Mouse (Mus musculus) ES-Bruce4 (cell line): ENCODE measurements around the gene S1pr4. TPM values are rescaled to one million over a fixed set of nuclear protein-coding genes. Genes with fewer than 3 reads are reported as not detected.
A peak's percentile ranks its signal among the peaks of the same experiment; 100 is the strongest.

Experiments
- H3K27ac ChIP-seq: 2 replicates; pipeline ENCODE4 v1.5.1; 2012; ENCODE audit warnings: low read length, inconsistent platforms; ENCODE audit not compliant: insufficient read depth
- H3K27me3 ChIP-seq: 2 replicates; pipeline ENCODE4 v1.6.1; 2012; ENCODE audit warnings: mild to moderate bottlenecking, low read length, inconsistent platforms; ENCODE audit not compliant: control insufficient read depth, poor library complexity, insufficient read depth, severe bottlenecking
- H3K36me3 ChIP-seq: 2 replicates; pipeline ENCODE4 v1.6.1; 2012; ENCODE audit warnings: inconsistent platforms, mild to moderate bottlenecking, low read length, moderate library complexity; ENCODE audit not compliant: control insufficient read depth, poor library complexity, insufficient read depth, severe bottlenecking
- H3K4me1 ChIP-seq: one replicate; pipeline ENCODE4 v1.8.1; 2011; ENCODE audit warnings: low read length; ENCODE audit not compliant: control insufficient read depth, insufficient read depth
- H3K4me3 ChIP-seq: 2 replicates; pipeline ENCODE4 v1.5.1; 2011; ENCODE audit warnings: low read depth, mild to moderate bottlenecking, low read length
- H3K9ac ChIP-seq: 2 replicates; pipeline ENCODE4 v1.6.1; 2012; ENCODE audit warnings: low read depth, mild to moderate bottlenecking, inconsistent platforms; ENCODE audit not compliant: poor library complexity, severe bottlenecking
- H3K9me3 ChIP-seq: replicated peaks from 2 replicates; pipeline ENCODE4 v1.6.1; 2012; ENCODE audit warnings: mild to moderate bottlenecking, low read length, inconsistent platforms; ENCODE audit not compliant: control insufficient read depth, poor library complexity, insufficient read depth, severe bottlenecking
- CTCF ChIP-seq: IDR thresholded peaks from one replicate; pipeline ENCODE4 v1.8.1; 2011; ENCODE audit warnings: low read depth, low read length
- EP300 ChIP-seq: IDR thresholded peaks from 2 replicates; pipeline ENCODE4 v1.6.1; 2011; ENCODE audit warnings: low read depth, low read length; ENCODE audit not compliant: insufficient read depth
- POLR2A ChIP-seq: IDR thresholded peaks from one replicate; pipeline ENCODE4 v1.8.1; 2011; ENCODE audit warnings: low read length; ENCODE audit not compliant: insufficient read depth
- polyA plus RNA-seq: library from polyadenylated mRNA; stranded (reverse); fragments of >200 nt; gene quantifications from 2 replicates; pipeline ENCODE4 v1.2.4, GENCODE M21; 2011; ENCODE audit warnings: low read depth; ENCODE audit not compliant: missing spikeins, insufficient read depth, insufficient read length

S1pr4 gene
- polyA plus RNA-seq, 1 experiment, result 0.49 TPM

DNA sequence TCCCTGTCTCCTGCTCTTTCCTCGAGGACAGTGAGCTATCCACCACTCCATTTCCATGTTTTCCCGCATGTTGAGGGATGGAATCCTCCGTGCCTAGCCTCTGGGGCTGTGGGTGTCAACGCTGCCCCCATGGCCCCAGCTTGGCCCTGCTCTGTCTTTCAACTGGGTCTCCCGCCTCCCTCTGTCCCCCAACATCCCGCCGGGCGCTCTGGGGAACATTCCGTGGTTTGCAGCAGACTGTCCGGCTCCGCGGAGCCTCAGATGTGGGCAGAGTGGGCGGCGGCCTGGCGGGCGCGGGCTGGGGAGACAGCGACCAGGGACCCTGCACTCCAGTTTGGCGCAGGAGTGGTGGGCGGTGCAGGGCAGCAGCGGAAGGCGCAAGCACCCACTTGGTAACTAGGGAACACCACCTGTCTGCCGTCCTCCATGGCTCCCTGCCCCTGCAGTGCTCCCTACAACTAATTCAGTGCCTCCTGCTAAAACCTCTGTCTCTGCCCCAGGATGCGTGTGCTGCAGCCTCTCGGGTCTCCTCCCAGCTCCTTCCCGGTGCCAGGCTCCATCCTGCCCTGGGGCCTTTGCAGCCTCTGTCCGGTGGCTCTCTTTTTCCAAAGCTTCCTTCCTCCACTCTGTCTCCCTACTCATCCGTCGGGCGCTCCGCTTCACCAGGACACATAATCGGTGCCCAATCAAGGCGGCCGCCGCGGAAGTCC, 47.5 kb downstream of the S1pr4 start:
- no peaks in the 10 kb centered on the region for H3K4me1 ChIP-seq
- no peaks in the 10 kb centered on the region for H3K36me3 ChIP-seq
- H3K9ac ChIP-seq, result no peak overlapping the region
- peak overlapping the region; percentile 47 for H3K4me3 ChIP-seq
- H3K9me3 ChIP-seq, result no peaks in the 10 kb centered on the region
- TF ChIP-seq EP300 (no peak), POLR2A (no peak), CTCF (no peak)
- no peaks in the 10 kb centered on the region for H3K27me3 ChIP-seq
- H3K27ac ChIP-seq, result no peak overlapping the region

DNA sequence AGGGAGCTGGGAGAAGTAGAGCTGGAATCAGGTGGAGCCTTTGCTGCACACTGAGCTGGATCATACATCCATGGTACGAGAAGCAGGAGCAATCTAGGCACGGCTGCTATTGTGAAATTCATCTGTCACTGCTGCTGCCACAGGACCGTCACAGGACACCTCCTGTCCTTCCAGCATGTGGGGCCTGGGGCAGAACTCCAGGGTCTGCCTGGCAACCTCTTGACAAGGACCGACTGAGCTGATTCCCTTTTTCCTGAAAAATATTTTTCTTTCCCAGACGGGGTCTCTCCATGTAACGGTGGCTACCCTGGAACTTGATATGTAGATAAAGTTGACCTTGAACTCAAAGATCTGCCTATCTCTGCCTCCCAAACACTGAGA, 48.6 kb downstream of the S1pr4 start:
- Histone ChIP-seq H3K4me3 (no peak overlapping the region), H3K9ac (no peak overlapping the region), H3K9me3 (no peaks in the 10 kb centered on the region), H3K27ac (no peak overlapping the region), H3K36me3 (no peaks in the 10 kb centered on the region), H3K4me1 (no peaks in the 10 kb centered on the region), H3K27me3 (no peaks in the 10 kb centered on the region)
- no peak for TF ChIP-seq EP300
- TF ChIP-seq CTCF, result no peak
- TF ChIP-seq POLR2A, result no peak

DNA sequence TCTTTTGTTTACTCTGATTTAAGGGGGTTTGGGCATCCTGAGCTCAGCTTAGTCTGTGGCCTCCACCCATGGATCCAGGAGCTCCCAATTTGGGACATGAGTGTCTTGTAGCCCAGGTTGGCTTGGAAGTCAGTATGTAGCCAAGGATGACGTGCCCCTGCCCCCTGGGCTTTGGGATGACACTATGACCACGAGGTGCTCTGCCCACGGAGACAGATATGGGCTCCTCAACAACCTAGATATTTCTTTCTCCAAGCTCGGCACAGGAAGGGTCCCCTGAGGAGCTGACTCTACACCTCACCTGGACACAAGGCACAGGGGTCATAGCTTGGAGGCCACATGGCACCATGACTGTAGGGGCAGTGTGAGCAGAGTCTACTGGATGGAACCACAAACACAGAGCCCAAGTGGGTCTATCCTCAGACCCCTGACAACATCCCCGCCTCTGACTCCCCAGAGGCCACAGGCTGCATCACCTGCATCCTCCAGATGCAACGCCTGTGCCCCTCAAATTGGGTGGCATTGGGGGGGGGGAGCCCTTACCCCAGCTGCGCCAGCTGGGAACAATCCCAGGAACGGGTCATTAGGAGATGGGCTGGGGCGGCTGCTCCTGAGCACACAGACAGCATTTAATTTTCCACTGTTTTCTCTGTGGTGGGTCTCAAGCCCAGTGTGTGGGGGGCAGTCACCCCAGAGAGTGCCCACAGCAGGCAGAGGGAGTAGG, 49.1 kb downstream of the S1pr4 start:
- no peaks in the 10 kb centered on the region for H3K4me1 ChIP-seq
- no peak for TF ChIP-seq CTCF
- TF ChIP-seq EP300, result no peak
- no peak for TF ChIP-seq POLR2A
- H3K27ac ChIP-seq, result no peak overlapping the region
- no peaks in the 10 kb centered on the region for H3K36me3 ChIP-seq
- no peaks in the 10 kb centered on the region for H3K27me3 ChIP-seq
- no peak overlapping the region for H3K9ac ChIP-seq
- H3K4me3 ChIP-seq, result no peak overlapping the region
- no peaks in the 10 kb centered on the region for H3K9me3 ChIP-seq

DNA sequence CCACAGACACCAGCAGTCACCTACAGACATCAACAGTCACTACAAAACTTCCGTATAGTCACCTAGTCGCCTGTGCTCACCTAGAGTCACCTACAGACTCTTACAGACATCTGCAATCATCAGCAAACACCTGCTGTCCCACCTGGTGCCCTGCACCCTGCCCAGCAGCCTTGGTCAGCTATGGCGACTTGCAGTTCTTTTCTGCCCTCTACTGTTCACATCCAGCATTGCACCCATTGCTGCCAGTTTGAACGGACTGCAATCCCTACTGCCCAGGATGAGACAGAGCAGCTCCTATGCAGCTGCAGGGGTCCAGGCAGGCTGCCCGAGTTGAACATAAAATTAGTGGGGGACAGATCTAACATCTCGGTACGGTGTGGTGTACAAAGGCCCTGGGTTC, 49.8 kb downstream of the S1pr4 start:
- H3K9ac ChIP-seq, result no peak overlapping the region
- no peak overlapping the region for H3K4me3 ChIP-seq
- TF ChIP-seq POLR2A, result no peak
- TF ChIP-seq CTCF, result peak; percentile 99
- 0 out of 2 replicates have a peak, but pooled peaks have one; percentile 49 for TF ChIP-seq EP300
- H3K9me3 ChIP-seq, result no peaks in the 10 kb centered on the region
- no peaks in the 10 kb centered on the region for H3K27me3 ChIP-seq
- no peak overlapping the region for H3K27ac ChIP-seq
- H3K4me1 ChIP-seq, result no peaks in the 10 kb centered on the region
- no peaks in the 10 kb centered on the region for H3K36me3 ChIP-seq

Other genes with a start within 250 kb of the S1pr4 start
- 1.1 and 1.2 TPM in 2 replicates for gene Matk, start 247.2 kb downstream of the S1pr4 start, polyA plus RNA-seq
- gene Mrpl54, start 233.2 kb downstream of the S1pr4 start, polyA plus RNA-seq, result 52.2 and 63.7 TPM in 2 replicates
- gene Apba3, start 233.2 kb downstream of the S1pr4 start, polyA plus RNA-seq, result 25.8 and 26.4 TPM in 2 replicates
- 41.5 and 42.7 TPM in 2 replicates for gene Tjp3, start 208.6 kb downstream of the S1pr4 start, polyA plus RNA-seq
- gene Pip5k1c, start 207.2 kb downstream of the S1pr4 start, polyA plus RNA-seq, result 28.3 and 31.5 TPM in 2 replicates
- 17.5 and 18.2 TPM in 2 replicates for gene Cactin, start 179.0 kb downstream of the S1pr4 start, polyA plus RNA-seq
- 0.57 and 1.5 TPM in 2 replicates for gene Tbxa2r, start 171.4 kb downstream of the S1pr4 start, polyA plus RNA-seq
- 1.0 and 1.2 TPM in 2 replicates for gene Gipc3, start 156.9 kb downstream of the S1pr4 start, polyA plus RNA-seq
- gene Hmg20b, start 149.7 kb downstream of the S1pr4 start, polyA plus RNA-seq, result 51.8 and 57.3 TPM in 2 replicates
- gene Mfsd12, start 142.6 kb downstream of the S1pr4 start, polyA plus RNA-seq, result 13.7 and 15.3 TPM in 2 replicates
- gene 4930404N11Rik, start 134.3 kb downstream of the S1pr4 start, polyA plus RNA-seq, result not detected in 2 replicates
- gene Fzr1, start 121.6 kb downstream of the S1pr4 start, polyA plus RNA-seq, result 47.8 and 51.4 TPM in 2 replicates
- gene Dohh, start 115.7 kb downstream of the S1pr4 start, polyA plus RNA-seq, result 52.9 and 70.3 TPM in 2 replicates
- 1.5 TPM in 1 of 2 replicates, not detected in the other for gene Gm48551, start 115.7 kb downstream of the S1pr4 start, polyA plus RNA-seq
- gene Gm48552, start 111.1 kb downstream of the S1pr4 start, polyA plus RNA-seq, result 1.1 TPM in 1 of 2 replicates, not detected in the other
- gene Smim24, start 107.1 kb downstream of the S1pr4 start, polyA plus RNA-seq, result 4.8 and 5.3 TPM in 2 replicates
- gene Nfic, start 44.5 kb downstream of the S1pr4 start, polyA plus RNA-seq, result 6.1 and 7.2 TPM in 2 replicates
- gene Celf5, start 17.4 kb downstream of the S1pr4 start, polyA plus RNA-seq, result 27.5 and 30.5 TPM in 2 replicates
- gene Ncln, start 3.7 kb downstream of the S1pr4 start, polyA plus RNA-seq, result 37.2 and 41.6 TPM in 2 replicates
- 11.2 and 11.6 TPM in 2 replicates for gene Gna15, start 24.1 kb upstream of the S1pr4 start, polyA plus RNA-seq
- 32.0 and 35.3 TPM in 2 replicates for gene Gna11, start 45.1 kb upstream of the S1pr4 start, polyA plus RNA-seq
- gene Aes, start 59.4 kb upstream of the S1pr4 start, polyA plus RNA-seq, result 148 and 152 TPM in 2 replicates
- gene Tle2, start 74.4 kb upstream of the S1pr4 start, polyA plus RNA-seq, result 3.1 and 3.8 TPM in 2 replicates
- gene Tle6, start 100.9 kb upstream of the S1pr4 start, polyA plus RNA-seq, result 15.0 and 18.5 TPM in 2 replicates
- 3.2 and 3.9 TPM in 2 replicates for gene BC025920, start 106.1 kb upstream of the S1pr4 start, polyA plus RNA-seq
- 15.0 and 16.6 TPM in 2 replicates for gene Sirt6, start 127.7 kb upstream of the S1pr4 start, polyA plus RNA-seq
- 14.2 and 16.1 TPM in 2 replicates for gene Ankrd24, start 128.4 kb upstream of the S1pr4 start, polyA plus RNA-seq
- 5.6 and 7.4 TPM in 2 replicates for gene Gm10778, start 148.9 kb upstream of the S1pr4 start, polyA plus RNA-seq
- gene Zfp433, start 204.7 kb upstream of the S1pr4 start, polyA plus RNA-seq, result 14.0 and 17.8 TPM in 2 replicates